Mouse (Mus musculus) adrenal gland, postnatal 4 days (tissue): ENCODE data around the gene Sumf2. TPM values are rescaled to one million over a fixed set of nuclear protein-coding genes. Genes with fewer than 3 reads are reported as not detected.
"Not testable (repeated sequence)": the region's sequence is repeated elsewhere in the genome, so short reads cannot be mapped to it uniquely, and the experiment has no call there.

Experiments
- DNase-seq, 2 experiments: peaks; one replicate each; pipeline ENCODE4 v3.0.0; 2021 to 2022; ENCODE audit warnings: low spot score in 2 of 2, mixed read lengths in 2 of 2
- long read RNA-seq, 2 experiments: library from polyadenylated mRNA; stranded (forward); transcript quantifications; one replicate each; pipeline ENCODE4 v2.0.0; 2021
- total RNA-seq, 2 experiments: library from RNA; stranded (reverse); gene quantifications; 2 replicates each; pipeline ENCODE4 v1.2.3; 2021

The Sumf2 gene
- total RNA-seq, result 10 to 100 TPM; 55.9 to 57.4 TPM
- long read RNA-seq, experiment 1, transcript Sumf2-204 (9 exons, 2,264 nt), result major isoform, 38 of 51 reads
- long read RNA-seq, experiment 1, partial matches to known transcripts, result 1 of 51 reads
- long read RNA-seq, experiment 1, other reads (novel, unspliced or antisense), result 12 of 51 reads
- long read RNA-seq, experiment 2, transcript Sumf2-204 (9 exons, 2,264 nt), result major isoform, 62 of 71 reads
- long read RNA-seq, experiment 2, partial matches to known transcripts, result 2 of 71 reads
- long read RNA-seq, experiment 2, other reads (novel, unspliced or antisense), result 6 of 71 reads

- peak; percentile 94 to 98 for DNase-seq
Observed at GRCm38 (mm10) chr5:129846752-129847557, at the start of gene Sumf2. Sumf2 (plus strand) TSS chr5:129846986.

- DNase-seq, result no peak
Observed at GRCm38 (mm10) chr5:129844848-129845247, 1.9 kb upstream of the Sumf2 start.

GRCm38 (mm10) chr5:129847558-129847820 is 703 bp downstream of the Sumf2 start:
- DNase-seq, result no peak

- DNase-seq, result no peak
Observed at GRCm38 (mm10) chr5:129855163-129855562, 8.4 kb downstream of the Sumf2 start.

- DNase-seq, result no peak
Observed at GRCm38 (mm10) chr5:129856414-129856813, 9.6 kb downstream of the Sumf2 start.

GRCm38 (mm10) chr5:129862325-129862724 is 15.5 kb downstream of the Sumf2 start:
- no peak for DNase-seq

- DNase-seq, result peak in 1 of 2 experiments; percentile 31
Observed at GRCm38 (mm10) chr5:129864467-129864866, 17.7 kb downstream of the Sumf2 start.

GRCm38 (mm10) chr5:129865841-129866240 is 19.1 kb downstream of the Sumf2 start:
- no peak for DNase-seq

- no peak for DNase-seq
Observed at GRCm38 (mm10) chr5:129869238-129869995, 22.6 kb downstream of the Sumf2 start.

- no peak for DNase-seq
Observed at GRCm38 (mm10) chr5:129871238-129871637, 24.5 kb downstream of the Sumf2 start.

GRCm38 (mm10) chr5:129873942-129874341 is 27.2 kb downstream of the Sumf2 start:
- no peak for DNase-seq

GRCm38 (mm10) chr5:129875098-129875497 is 28.3 kb downstream of the Sumf2 start:
- DNase-seq, result no peak

GRCm38 (mm10) chr5:129877731-129878455 is 31.1 kb downstream of the Sumf2 start:
- no peak for DNase-seq

GRCm38 (mm10) chr5:129878946-129879345 is 32.2 kb downstream of the Sumf2 start:
- peak; percentile 40 to 68 for DNase-seq

- DNase-seq, result no peak
Observed at GRCm38 (mm10) chr5:129879888-129880287, 33.1 kb downstream of the Sumf2 start.

GRCm38 (mm10) chr5:129886271-129886670 is 39.5 kb downstream of the Sumf2 start:
- no peak for DNase-seq

GRCm38 (mm10) chr5:129886911-129887636 is 40.3 kb downstream of the Sumf2 start, which contains the start of gene Chchd2:
Chchd2 (minus strand) TSS chr5:129887470.
- DNase-seq, result peak; percentile 58 to 83

- DNase-seq, result not testable (repeated sequence)
Observed at GRCm38 (mm10) chr5:129890390-129890789, 43.6 kb downstream of the Sumf2 start.

- peak; percentile 37 to 70 for DNase-seq
Observed at GRCm38 (mm10) chr5:129895198-129896088, 48.7 kb downstream of the Sumf2 start, which contains the start of gene Zbed5. Zbed5 (plus strand) TSS chr5:129895723.
